In the genomic region with DNA sequence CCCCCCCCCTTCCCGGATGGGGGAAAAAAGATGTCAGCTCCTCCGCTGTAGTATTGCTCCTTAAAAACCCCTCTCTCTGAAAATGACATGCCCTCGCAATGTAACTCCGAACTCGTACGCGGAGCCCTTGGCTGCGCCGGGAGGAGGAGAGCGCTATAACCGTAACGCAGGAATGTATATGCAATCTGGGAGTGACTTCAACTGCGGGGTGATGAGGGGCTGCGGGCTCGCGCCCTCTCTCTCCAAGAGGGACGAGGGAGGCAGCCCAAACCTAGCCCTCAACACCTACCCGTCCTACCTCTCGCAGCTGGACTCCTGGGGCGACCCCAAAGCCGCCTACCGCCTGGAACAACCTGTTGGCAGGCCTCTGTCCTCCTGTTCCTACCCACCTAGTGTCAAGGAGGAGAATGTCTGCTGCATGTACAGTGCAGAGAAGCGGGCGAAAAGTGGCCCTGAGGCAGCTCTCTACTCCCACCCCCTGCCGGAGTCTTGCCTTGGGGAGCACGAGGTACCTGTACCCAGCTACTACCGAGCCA, we compare ENCODE assay signal across 9 mouse cellular contexts. TPM values are rescaled to one million over a fixed set of nuclear protein-coding genes. Genes with fewer than 3 reads are reported as not detected.
DNase-seq lines count a peak whose midpoint lies in the region; ATAC-seq and TF ChIP-seq lines count a peak whose summit lies in the region.
"Had no signal": no experiment of that assay in that cellular context is flagged by ENCODE, and none has a peak within 500 bp of the region (broad histone marks: within the 10 kb centered on the region; RNA-seq: fewer than 3 reads in every experiment).

A gene (plus strand): TSS at position 21 of the 536 bp plus-strand sequence.

- peak; percentile 53 for DNase-seq in kidney, adult 2 months
- DNase-seq in kidney, adult 18-20 months, result no peak
- peak; percentile 87 for DNase-seq in MEL (ENCODE audit: low read depth, low spot score)
- DNase-seq in gastrocnemius, adult 8-10 months (ENCODE audit: low spot score in 2 of 2), result no peak
- no peak for DNase-seq in limb, embryonic 14.5 days (ENCODE audit: low spot score)
- DNase-seq in layer of hippocampus, adult 2 months (ENCODE audit: low spot score in 2 of 2), result no peak
- DNase-seq in frontal cortex, adult 2 months (ENCODE audit: extremely low spot score in 1 of 2, low spot score in 1 of 2), result no peak
- DNase-seq: cerebellum, adult 9-10 months had no signal

- no peaks in the 10 kb centered on the region for H3K9me3 ChIP-seq in MEL (replicated peaks; ENCODE audit: insufficient read depth, low read length)
- H3K9me3 ChIP-seq in limb, embryonic 14.5 days (ENCODE audit: control insufficient read depth, low read length), result no peaks in the 10 kb centered on the region

- no peak for TF ChIP-seq RAD21 in MEL (IDR thresholded peaks at IDR 0.05; ENCODE audit: low read depth, low read length)

- 3% methylated on average over 27 of the region's 27 CpGs for WGBS in kidney, adult 2 months
- under 1% methylated on average over 22 of the region's 27 CpGs for WGBS in limb, embryonic 14.5 days

- TF ChIP-seq EP300 in MEL (IDR thresholded peaks at IDR 0.05; ENCODE audit: low read depth in 1 of 2, low read length in 2 of 2), result no peak

- H3K4me2 ChIP-seq in limb, embryonic 14.5 days (replicated peaks; ENCODE audit: low read depth, low read length, severe bottlenecking), result peak within 1 kb of the TSS; percentile 54

- peak; percentile 17; the same call in 1 of the 2 replicates for ATAC-seq in limb, embryonic 14.5 days (ENCODE audit: low FRiP score, low read depth)
- no peak; the same call in 1 of the 2 replicates for ATAC-seq in erythroid progenitor cell, adult 5-6 weeks (replicated peaks; ENCODE audit: low FRiP score, poor library complexity, severe bottlenecking)

- TF ChIP-seq POLR2A in kidney, adult 2 months (IDR thresholded peaks at IDR 0.05; ENCODE audit: low read depth, low read length), result no peak
- TF ChIP-seq POLR2A in MEL (IDR thresholded peaks at IDR 0.05; ENCODE audit: control insufficient read depth in 1 of 2, insufficient read depth in 1 of 2, low read depth in 1 of 2, low read length in 2 of 2, poor library complexity in 1 of 2), result peak in 1 of 2 experiments; percentile 52; a peak in 1 of 4 replicates
- TF ChIP-seq POLR2A in limb, embryonic 14.5 days (IDR thresholded peaks at IDR 0.05; ENCODE audit: borderline replicate concordance, extremely low read depth, insufficient read depth, insufficient read length), result no peak

- H3K36me3 ChIP-seq in kidney, adult 2 months (ENCODE audit: control insufficient read depth, insufficient read depth, low read length), result no peaks in the 10 kb centered on the region
- H3K36me3 ChIP-seq in MEL (ENCODE audit: control insufficient read depth in 1 of 2, insufficient read depth in 2 of 2, low read length in 2 of 2), result peaks cover 0 to 18% of the 10 kb centered on the region in 2 experiments; a peak in 2 of 4 replicates
- H3K36me3 ChIP-seq in limb, embryonic 14.5 days (ENCODE audit: control insufficient read depth, insufficient read depth, low read length), result no peaks in the 10 kb centered on the region

- no peak for TF ChIP-seq CTCF in kidney, adult 2 months (conservative IDR thresholded peaks at IDR 0.05; ENCODE audit: insufficient read depth, insufficient read length, low read depth, low read length)
- TF ChIP-seq CTCF in MEL (IDR thresholded peaks at IDR 0.05 in 2 of 3, conservative IDR thresholded peaks at IDR 0.05 in 1 of 3; ENCODE audit: control insufficient read depth in 1 of 3, insufficient read depth in 1 of 3, low read depth in 2 of 3, low read length in 3 of 3, poor library complexity in 1 of 3, severe bottlenecking in 1 of 3), result peak in 1 of 3 experiments; percentile 3; a peak in 2 of 6 replicates
- TF ChIP-seq CTCF in layer of hippocampus, adult 2 months (conservative IDR thresholded peaks at IDR 0.05), result no peak

- H3K27me3 ChIP-seq in kidney, adult 2 months (replicated peaks; ENCODE audit: control insufficient read depth, insufficient read depth, low read length), result no peaks in the 10 kb centered on the region
- peaks cover 8 to 15% of the 10 kb centered on the region in 2 experiments for H3K27me3 ChIP-seq in MEL (ENCODE audit: control insufficient read depth in 1 of 2, insufficient read depth in 2 of 2, low read length in 2 of 2)
- H3K27me3 ChIP-seq in limb, embryonic 14.5 days (ENCODE audit: control insufficient read depth, insufficient read depth, low read length), result peaks cover 89% of the 10 kb centered on the region

- H3K27ac ChIP-seq in kidney, adult 2 months (ENCODE audit: insufficient read depth, low read depth, low read length), result peak within 1 kb of the TSS; percentile 93
- peak within 1 kb of the TSS; percentile 82 for H3K27ac ChIP-seq in MEL (ENCODE audit: control insufficient read depth, low read depth, low read length)
- H3K27ac ChIP-seq in limb, embryonic 14.5 days (replicated peaks; ENCODE audit: low read depth, low read length), result peak within 1 kb of the TSS; percentile 63
- H3K27ac ChIP-seq in layer of hippocampus, adult 2 months, result no peak within 1 kb of the TSS

- H3K79me2 ChIP-seq in MEL (ENCODE audit: control insufficient read depth, insufficient read depth, low read length, poor library complexity), result peaks cover 31% of the 10 kb centered on the region

- peak within 1 kb of the TSS; percentile 59 for H3K4me3 ChIP-seq in kidney, adult 2 months (ENCODE audit: insufficient read depth, low read depth, low read length)
- peak within 1 kb of the TSS; percentile 84 to 97 for H3K4me3 ChIP-seq in MEL (ENCODE audit: control insufficient read depth in 1 of 2, insufficient read depth in 1 of 2, low read depth in 2 of 2, low read length in 2 of 2)
- H3K4me3 ChIP-seq in limb, embryonic 14.5 days (replicated peaks; ENCODE audit: low read length), result peak within 1 kb of the TSS; percentile 38
- no peak within 1 kb of the TSS for H3K4me3 ChIP-seq in layer of hippocampus, adult 2 months

- peak within 1 kb of the TSS; percentile 93 for H3K9ac ChIP-seq in MEL (ENCODE audit: control insufficient read depth, low read depth, low read length, poor library complexity, severe bottlenecking)
- H3K9ac ChIP-seq in limb, embryonic 14.5 days (ENCODE audit: low read depth, low read length, severe bottlenecking), result peak within 1 kb of the TSS; percentile 53

- peaks cover 4% of the 10 kb centered on the region; the same call in 1 of the 2 replicates for H3K4me1 ChIP-seq in kidney, adult 2 months (ENCODE audit: control insufficient read depth, insufficient read depth, low read length)
- peaks cover 12 to 19% of the 10 kb centered on the region in 2 experiments for H3K4me1 ChIP-seq in MEL (ENCODE audit: control insufficient read depth in 1 of 2, insufficient read depth in 2 of 2, low read length in 2 of 2)
- H3K4me1 ChIP-seq in limb, embryonic 14.5 days (ENCODE audit: control insufficient read depth, insufficient read depth, low read length), result no peaks in the 10 kb centered on the region; the same call in 1 of the 2 replicates

TF ChIP-seq in MEL, 35 proteins besides CTCF, POLR2A, EP300 and RAD21:
- TF ChIP-seq BHLHE40 (IDR thresholded peaks at IDR 0.05; ENCODE audit: borderline replicate concordance, low read depth, low read length) (no peak), TAL1 (IDR thresholded peaks at IDR 0.05; ENCODE audit: low read length) (no peak), ZKSCAN1 (IDR thresholded peaks at IDR 0.05; ENCODE audit: low read depth, low read length) (no peak), MAZ (IDR thresholded peaks at IDR 0.05; ENCODE audit: low read depth, low read length) (peak; percentile 92), MYB (IDR thresholded peaks at IDR 0.05; ENCODE audit: low read depth, low read length) (0 out of 2 replicates have a peak, but pooled peaks have one; percentile 6), KAT2A (conservative IDR thresholded peaks at IDR 0.05; ENCODE audit: low read depth, low read length) (peak; percentile 45; the same call in 1 of the 2 replicates), MAX (IDR thresholded peaks at IDR 0.05; ENCODE audit: low read length) (peak; percentile 76), UBTF (IDR thresholded peaks at IDR 0.05; ENCODE audit: borderline replicate concordance, insufficient read depth, low read depth, low read length) (no peak), HCFC1 (IDR thresholded peaks at IDR 0.05; ENCODE audit: low read depth, low read length) (0 out of 2 replicates have a peak, but pooled peaks have one; percentile 8), TCF12 (IDR thresholded peaks at IDR 0.05; ENCODE audit: low read depth, low read length) (peak; percentile 3; the same call in 1 of the 2 replicates), SMC3 (IDR thresholded peaks at IDR 0.05; ENCODE audit: low read depth, low read length) (peak; percentile 2; the same call in 1 of the 2 replicates), TBP (IDR thresholded peaks at IDR 0.05; ENCODE audit: low read depth, low read length) (peak; percentile 6; the same call in 1 of the 2 replicates), NELFE (IDR thresholded peaks at IDR 0.05; ENCODE audit: low read depth, low read length) (peak; percentile 19; the same call in 1 of the 2 replicates), GATA1 (IDR thresholded peaks at IDR 0.05; ENCODE audit: low read depth, low read length) (no peak)

RNA-seq across cellular contexts. Expression of the gene that starts here (rescaled TPM):
- 16.4 and 16.7 TPM in 2 replicates for polyA plus RNA-seq in kidney, adult 2 months (2012; rRNA removed)
- total RNA-seq in MEL (2012; rRNA removed), result 6.3 and 6.8 TPM in 2 replicates
- 10 to 100 TPM in 1 of 2 experiments, not detected in 1; 24.8 TPM for polyA plus RNA-seq in MEL (2012; ENCODE audit: insufficient read depth in 1 of 2, insufficient read length in 2 of 2, low read depth in 1 of 2, low replicate concordance in 2 of 2, missing spikeins in 1 of 2)
- total RNA-seq in gastrocnemius, adult 8-10 months (2022), result 100 to 1,000 TPM in 1 of 4 experiments, 10 to 100 TPM in 3; 77.4 to 106 (median 88.9) TPM
- 9.7 and 14.3 TPM in 2 replicates for polyA plus RNA-seq in limb, embryonic 14.5 days (2012; rRNA removed)
- polyA plus RNA-seq in limb, embryonic 14.5 days (2014; fragmentation: Nextera tagmentation; extraction: Ambion mirVana), result 5.8 and 6.0 TPM in 2 replicates
- not detected for total RNA-seq in layer of hippocampus, adult 2 months (2021)
- not detected in 2 replicates for polyA plus RNA-seq in frontal cortex, adult 2 months (2012; rRNA removed)
- total RNA-seq in erythroid progenitor cell, adult 5-6 weeks (2015; ENCODE audit: low replicate concordance), result not detected in 2 replicates
- not detected in 2 replicates for total RNA-seq in erythroid progenitor cell, adult 5-6 weeks (2017; ENCODE audit: low replicate concordance)

Comparison
In these comparisons a context has a peak if more than half of its experiments do, and no peak if none do; other contexts are left out.
1. RNA of the gene that starts here (total RNA-seq): 77.4 to 106 TPM in gastrocnemius, adult 8-10 months; 6.3 to 6.8 TPM in MEL, not detected in layer of hippocampus, adult 2 months and not detected in erythroid progenitor cell, adult 5-6 weeks; every median in the first group is over 10 times any median in the second.
2. DNase-seq: peak in kidney, adult 2 months (single experiment) and MEL (single experiment); none in kidney, adult 18-20 months (single experiment), gastrocnemius, adult 8-10 months (0 of 2), limb, embryonic 14.5 days (single experiment), layer of hippocampus, adult 2 months (0 of 2) and frontal cortex, adult 2 months (0 of 2).